Mouse (Mus musculus) CH12.LX (cell line): ENCODE results near the gene Trpv3.

Experiments used
- CTCF ChIP-seq, 2 experiments: IDR thresholded peaks in 1 of 2; conservative IDR thresholded peaks in 1 of 2; 2 replicates each; pipeline ENCODE4 v1.5.1; 2011 to 2012; ENCODE audit warnings: low read depth in 2 of 2, low read length in 2 of 2, improper control_type of control experiment in 1 of 2, inconsistent platforms in 1 of 2, mild to moderate bottlenecking in 1 of 2, moderate library complexity in 1 of 2
- EP300 ChIP-seq: IDR thresholded peaks from 2 replicates; pipeline ENCODE4 v1.6.1; 2011; ENCODE audit warnings: low read length, improper control_type of control experiment
- MXI1 ChIP-seq: IDR thresholded peaks from 2 replicates; pipeline ENCODE4 v1.6.1; 2011; ENCODE audit warnings: mild to moderate bottlenecking, low read depth, low read length, improper control_type of control experiment
- MYC ChIP-seq: IDR thresholded peaks from 2 replicates; pipeline ENCODE4 v1.6.1; 2011; ENCODE audit warnings: low read depth, mild to moderate bottlenecking, improper control_type of control experiment, low read length
- NELFE ChIP-seq: IDR thresholded peaks from 2 replicates; pipeline ENCODE4 v1.6.1; 2011; ENCODE audit warnings: low read depth, low read length, improper control_type of control experiment
- POLR2A ChIP-seq: IDR thresholded peaks from 2 replicates; pipeline ENCODE4 v1.6.1; 2011; ENCODE audit warnings: low read depth, mild to moderate bottlenecking, improper control_type of control experiment, low read length
- POLR2AphosphoS2 ChIP-seq: IDR thresholded peaks from 2 replicates; pipeline ENCODE4 v1.6.1; 2011; ENCODE audit warnings: low read depth, low read length, improper control_type of control experiment
- RCOR1 ChIP-seq: conservative IDR thresholded peaks from 2 replicates; pipeline ENCODE4 v1.6.1; 2012; ENCODE audit warnings: low read depth, mild to moderate bottlenecking, inconsistent platforms, low read length, improper control_type of control experiment
- ZNF384 ChIP-seq: IDR thresholded peaks from 2 replicates; pipeline ENCODE4 v1.6.1; 2012; ENCODE audit warnings: low read depth, low read length, improper control_type of control experiment, inconsistent platforms

DNA sequence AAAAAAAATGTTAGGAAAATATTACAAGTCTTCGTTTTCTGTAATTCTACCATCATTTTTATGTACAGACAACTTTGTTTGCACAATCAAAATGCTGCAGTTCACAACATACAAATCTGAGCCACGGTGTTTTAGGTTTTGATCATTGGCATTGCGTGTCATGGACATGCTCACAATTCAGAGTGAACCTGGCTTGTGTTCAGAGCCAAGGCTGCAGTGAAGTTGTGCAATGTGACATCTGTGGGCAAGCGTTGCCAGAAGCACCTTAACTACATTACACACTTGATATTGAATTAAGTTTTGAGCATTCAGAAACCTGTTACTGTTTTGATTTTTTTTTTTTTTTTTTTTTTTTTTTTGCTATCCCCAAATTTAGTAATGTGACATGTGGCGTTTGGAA, 37.1 kb upstream of the Trpv3 start:
- no peak for TF ChIP-seq CTCF (conservative IDR thresholded peaks at IDR 0.05 in 1 of 2, IDR thresholded peaks at IDR 0.05 in 1 of 2; ENCODE audit: low read depth in 2 of 2, low read length in 2 of 2)
- no peak for TF ChIP-seq EP300
- no peak for TF ChIP-seq POLR2AphosphoS2
- no peak for TF ChIP-seq MXI1
- TF ChIP-seq NELFE, result no peak
- no peak for TF ChIP-seq POLR2A
- no peak for TF ChIP-seq MYC
- no peak for TF ChIP-seq RCOR1
- TF ChIP-seq ZNF384, result no peak
